Mouse (Mus musculus) MN1 (cell line): ENCODE results near the gene Immp2l.
"Not testable (repeated sequence)": the region's sequence is repeated elsewhere in the genome, so short reads cannot be mapped to it uniquely, and the experiment has no call there.

Experiments
- DNase-seq: peaks from one replicate; pipeline ENCODE4 v3.0.0-alpha.2; 2016; ENCODE audit warnings: low spot score

The Immp2l gene

GRCm38 (mm10) chr12:41674861-41675260 lies 651.0 kb downstream of the Immp2l start:
- no peak for DNase-seq

- DNase-seq, result peak; percentile 28
Observed at GRCm38 (mm10) chr12:41680141-41680540, 656.3 kb downstream of the Immp2l start.

GRCm38 (mm10) chr12:41682141-41682540 lies 658.3 kb downstream of the Immp2l start:
- no peak for DNase-seq

- no peak for DNase-seq
Observed at GRCm38 (mm10) chr12:41689809-41690208, 665.9 kb downstream of the Immp2l start.

- DNase-seq, result no peak
Observed at GRCm38 (mm10) chr12:41710608-41711007, 686.7 kb downstream of the Immp2l start.

GRCm38 (mm10) chr12:41716946-41717345 lies 693.1 kb downstream of the Immp2l start:
- no peak for DNase-seq

- DNase-seq, result no peak
Observed at GRCm38 (mm10) chr12:41724585-41724984, 700.7 kb downstream of the Immp2l start.

GRCm38 (mm10) chr12:41726720-41727119 lies 702.8 kb downstream of the Immp2l start:
- no peak for DNase-seq

- peak; percentile 39 for DNase-seq
Observed at GRCm38 (mm10) chr12:41727221-41727620, 703.3 kb downstream of the Immp2l start.

- DNase-seq, result no peak
Observed at GRCm38 (mm10) chr12:41727764-41728338, 704.0 kb downstream of the Immp2l start.

- DNase-seq, result no peak
Observed at GRCm38 (mm10) chr12:41728467-41728866, 704.6 kb downstream of the Immp2l start.

- no peak for DNase-seq
Observed at GRCm38 (mm10) chr12:41729780-41730179, 705.9 kb downstream of the Immp2l start.

GRCm38 (mm10) chr12:41733168-41733567 lies 709.3 kb downstream of the Immp2l start:
- DNase-seq, result no peak

GRCm38 (mm10) chr12:41742887-41743286 lies 719.0 kb downstream of the Immp2l start:
- no peak for DNase-seq

GRCm38 (mm10) chr12:41763396-41763795 lies 739.5 kb downstream of the Immp2l start:
- no peak for DNase-seq

- DNase-seq, result peak; percentile 65
Observed at GRCm38 (mm10) chr12:41773961-41774360, 750.1 kb downstream of the Immp2l start.

GRCm38 (mm10) chr12:41774623-41775323 lies 750.9 kb downstream of the Immp2l start:
- peak; percentile 77 for DNase-seq

GRCm38 (mm10) chr12:41777762-41778161 lies 753.9 kb downstream of the Immp2l start:
- not testable (repeated sequence) for DNase-seq

- not testable (repeated sequence) for DNase-seq
Observed at GRCm38 (mm10) chr12:41793681-41794080, 769.8 kb downstream of the Immp2l start.

- DNase-seq, result no peak
Observed at GRCm38 (mm10) chr12:41829517-41829916, 805.6 kb downstream of the Immp2l start.

GRCm38 (mm10) chr12:41831731-41832130 lies 807.8 kb downstream of the Immp2l start:
- DNase-seq, result no peak

- DNase-seq, result no peak
Observed at GRCm38 (mm10) chr12:41834646-41835045, 810.8 kb downstream of the Immp2l start.

GRCm38 (mm10) chr12:41838334-41838847 lies 814.5 kb downstream of the Immp2l start:
- DNase-seq, result no peak

- DNase-seq, result no peak
Observed at GRCm38 (mm10) chr12:41839241-41839640, 815.4 kb downstream of the Immp2l start.
